Mouse (Mus musculus) ES-E14 (cell line): Measurements from ENCODE around the gene Plce1. TPM values are rescaled to one million over a fixed set of nuclear protein-coding genes. Genes with fewer than 3 reads are reported as not detected.

ENCODE experiments used
- DNase-seq: peaks from one replicate; pipeline ENCODE4 v3.0.0-alpha.2; 2013; ENCODE audit warnings: low read depth, low spot score
- H3K27ac ChIP-seq: 2 replicates; pipeline ENCODE4 v1.5.1; 2012; ENCODE audit warnings: low read depth, mild to moderate bottlenecking, low read length, moderate library complexity, mixed read lengths; ENCODE audit not compliant: poor library complexity, insufficient read depth, severe bottlenecking
- H3K36me3 ChIP-seq: 2 replicates; pipeline ENCODE4 v1.6.1; 2012; ENCODE audit warnings: mild to moderate bottlenecking, low read length, moderate library complexity, mixed read lengths; ENCODE audit not compliant: control insufficient read depth, poor library complexity, insufficient read depth, severe bottlenecking
- H3K4me1 ChIP-seq, 2 experiments: fragments of 150-350 bp in 1 of 2; sonication (generic) in 1 of 2; 2 replicates each; pipeline ENCODE4 v1.6.1; 2012; ENCODE audit warnings: low read length in 2 of 2, mild to moderate bottlenecking in 1 of 2, mixed read lengths in 1 of 2; ENCODE audit not compliant: control insufficient read depth in 2 of 2, insufficient read depth in 2 of 2, poor library complexity in 1 of 2
- H3K4me3 ChIP-seq, 2 experiments: fragments of 150-350 bp in 1 of 2; sonication (generic) in 1 of 2; 2 replicates each; pipeline ENCODE4 v1.5.1; 2012; ENCODE audit warnings: low read length in 2 of 2, low read depth in 1 of 2, mild to moderate bottlenecking in 1 of 2, mixed read lengths in 1 of 2; ENCODE audit not compliant: insufficient read depth in 1 of 2, poor library complexity in 1 of 2, severe bottlenecking in 1 of 2
- H3K9ac ChIP-seq: 2 replicates; pipeline ENCODE4 v1.6.1; 2012; ENCODE audit warnings: low read depth, mild to moderate bottlenecking, low read length, mixed read lengths; ENCODE audit not compliant: poor library complexity, insufficient read depth, severe bottlenecking
- H3K9me3 ChIP-seq: fragments of 150-350 bp; sonication (generic); 2 replicates; pipeline ENCODE4 v1.6.1; 2012; ENCODE audit warnings: low read depth, mild to moderate bottlenecking, low read length; ENCODE audit not compliant: control insufficient read depth, insufficient read depth
- CHD2 ChIP-seq: IDR thresholded peaks from 2 replicates; pipeline ENCODE4 v1.6.1; 2014; ENCODE audit warnings: mild to moderate bottlenecking, low read depth, low read length, inconsistent platforms
- HCFC1 ChIP-seq: IDR thresholded peaks from 2 replicates; pipeline ENCODE4 v1.6.1; 2012; ENCODE audit warnings: low read length, inconsistent platforms, borderline replicate concordance; ENCODE audit not compliant: insufficient read depth
- MAFK ChIP-seq: IDR thresholded peaks from 2 replicates; pipeline ENCODE4 v1.6.1; 2014; ENCODE audit warnings: mild to moderate bottlenecking, low read depth, low read length, inconsistent platforms; ENCODE audit not compliant: insufficient read depth
- ZC3H11A ChIP-seq: IDR thresholded peaks from 2 replicates; pipeline ENCODE4 v1.6.1; 2012; ENCODE audit warnings: low read depth, mild to moderate bottlenecking, inconsistent platforms, low read length, borderline replicate concordance
- ZNF384 ChIP-seq: IDR thresholded peaks from 2 replicates; pipeline ENCODE4 v1.6.1; 2012; ENCODE audit warnings: low read depth, low read length, inconsistent platforms
- in situ Hi-C, 2 experiments: fragments of 600-800 bp; cut with MboI; formaldehyde crosslinking; loops; one replicate each; pipeline ENCODE4 v1.15.1; 2025; ENCODE audit warnings: low sequenced_read_pairs in 2 of 2, inconsistent platforms in 1 of 2; ENCODE audit not compliant: unreplicated experiment in 2 of 2
- total RNA-seq: library from RNA; depleted of rRNA; stranded (reverse); fragments of 300-350 nt; gene quantifications from 2 replicates; pipeline ENCODE4 v1.2.3, GENCODE M21; 2012

Gene Plce1
- total RNA-seq, 1 experiment: 2.2 TPM

GRCm38 (mm10) chr19:38728842-38729241, 247.9 kb downstream of the Plce1 start:
- in situ Hi-C loops: no loop called here
- Histone ChIP-seq H3K4me3 (no peak overlapping the region), H3K36me3 (no peaks in the 10 kb centered on the region), H3K9ac (no peak overlapping the region), H3K27ac (no peak overlapping the region), H3K9me3 (no peaks in the 10 kb centered on the region), H3K4me1 (no peaks in the 10 kb centered on the region)
- DNase-seq: no peak
- TF ChIP-seq HCFC1 (no peak), ZNF384 (no peak), ZC3H11A (no peak), CHD2 (no peak), MAFK (no peak)

DNA sequence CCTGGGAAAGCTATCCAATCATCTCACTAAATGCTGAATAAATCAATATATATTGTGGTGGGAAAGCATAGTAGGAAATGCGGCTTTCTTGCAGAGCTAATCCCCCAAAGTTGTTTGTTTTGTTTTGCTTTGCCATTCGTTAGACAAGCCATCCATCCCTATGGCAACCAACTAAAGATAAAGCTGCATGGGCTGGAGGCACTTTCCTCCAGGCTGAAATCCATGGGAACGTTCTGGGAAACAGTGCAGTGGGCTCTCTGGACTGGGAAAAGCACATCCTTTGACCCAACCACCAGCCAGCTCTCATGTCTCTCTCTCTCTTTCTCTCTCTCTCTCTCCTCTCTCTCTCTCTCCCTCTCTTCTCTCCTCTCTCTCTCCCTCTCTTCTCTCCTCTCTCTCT, 248.4 kb downstream of the Plce1 start:
- no peak for DNase-seq
- Histone ChIP-seq H3K36me3 (no peaks in the 10 kb centered on the region), H3K27ac (no peak overlapping the region), H3K4me3 (no peak overlapping the region), H3K9ac (no peak overlapping the region), H3K4me1 (no peaks in the 10 kb centered on the region), H3K9me3 (no peaks in the 10 kb centered on the region)
- in situ Hi-C loops: no loop called here
- TF ChIP-seq CHD2: no peak
- TF ChIP-seq ZNF384: no peak
- TF ChIP-seq MAFK: no peak
- no peak for TF ChIP-seq ZC3H11A
- TF ChIP-seq HCFC1: no peak

DNA sequence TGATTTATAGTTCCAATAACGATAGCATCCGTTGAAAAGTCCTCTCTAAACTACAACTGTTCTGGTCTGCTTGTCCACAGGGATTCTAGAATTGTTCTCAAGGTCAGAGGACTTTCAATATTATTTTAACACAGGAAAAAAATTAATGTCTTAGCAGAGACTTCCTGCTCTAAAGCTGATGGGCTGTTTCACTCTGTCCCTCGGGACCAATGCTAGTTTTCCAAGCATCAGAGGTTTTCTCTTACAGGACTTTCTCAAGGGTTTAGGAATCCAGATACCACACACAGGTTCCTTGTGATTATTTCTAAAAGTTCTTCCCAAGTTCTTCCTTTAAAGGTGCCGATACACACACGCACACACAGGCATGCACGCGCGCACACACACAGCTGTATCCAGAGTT, 263.6 kb downstream of the Plce1 start:
- Histone ChIP-seq H3K36me3 (no peaks in the 10 kb centered on the region), H3K9me3 (no peaks in the 10 kb centered on the region), H3K4me3 (no peak overlapping the region), H3K9ac (no peak overlapping the region), H3K27ac (no peak overlapping the region), H3K4me1 (no peaks in the 10 kb centered on the region)
- TF ChIP-seq MAFK (no peak), CHD2 (no peak), ZC3H11A (no peak), HCFC1 (no peak), ZNF384 (no peak)
- in situ Hi-C loops: no loop called here
- no peak for DNase-seq

- no peak overlapping the region for H3K4me3 ChIP-seq
- no peak overlapping the region for H3K27ac ChIP-seq
- no peak overlapping the region for H3K9ac ChIP-seq
- H3K36me3 ChIP-seq: no peaks in the 10 kb centered on the region
- TF ChIP-seq HCFC1: no peak
- TF ChIP-seq MAFK: no peak
- TF ChIP-seq ZNF384: no peak
- TF ChIP-seq ZC3H11A: no peak
- no peak for TF ChIP-seq CHD2
- H3K4me1 ChIP-seq: no peaks in the 10 kb centered on the region
- H3K9me3 ChIP-seq: no peaks in the 10 kb centered on the region
- in situ Hi-C loops: no loop called here
- no peak for DNase-seq
Measured at GRCm38 (mm10) chr19:38745810-38746491, 265.0 kb downstream of the Plce1 start.
